Mouse (Mus musculus) heart, adult 2 months (tissue): Measurements from ENCODE around the gene Mov10l1.

Experiments used
- CTCF ChIP-seq: fragments of 200-600 bp; IDR thresholded peaks from 2 replicates; pipeline ENCODE4 v1.8.1; 2022; ENCODE audit warnings: antibody characterized with exemption, mild to moderate bottlenecking, moderate library complexity
- EP300 ChIP-seq: fragments of 200-500 bp; IDR thresholded peaks from 2 replicates; pipeline ENCODE4 v1.6.1; 2011; ENCODE audit warnings: low read depth, low read length, control low read depth; ENCODE audit not compliant: insufficient read depth
- POLR2A ChIP-seq: fragments of 200-500 bp; IDR thresholded peaks from 2 replicates; pipeline ENCODE4 v1.6.1; 2011; ENCODE audit warnings: mild to moderate bottlenecking, low read depth, low read length, control low read depth; ENCODE audit not compliant: insufficient read depth

GRCm38 (mm10) chr15:89104425-89104824 lies 121.7 kb downstream of the Mov10l1 start:
- no peak for TF ChIP-seq EP300
- no peak for TF ChIP-seq POLR2A
- no peak for TF ChIP-seq CTCF
